Mouse (Mus musculus): ENCODE measurements around the gene Arpc3.

Gene Arpc3

GRCm38 (mm10) chr5:122400628-122401302 lies 9.1 kb downstream of the Arpc3 start:
- DNase-seq, result peak; percentile 81

- peak; percentile 73 for DNase-seq
Measured at GRCm38 (mm10) chr5:122401303-122401640, 9.6 kb downstream of the Arpc3 start.

- DNase-seq, result no peak
Measured at GRCm38 (mm10) chr5:122402160-122402559, 10.5 kb downstream of the Arpc3 start.

GRCm38 (mm10) chr5:122402772-122403171 lies 11.1 kb downstream of the Arpc3 start:
- no peak for DNase-seq

- no peak for DNase-seq
Measured at GRCm38 (mm10) chr5:122403362-122403761, 11.7 kb downstream of the Arpc3 start.

- no peak for DNase-seq
Measured at GRCm38 (mm10) chr5:122405537-122405936, 13.9 kb downstream of the Arpc3 start.

GRCm38 (mm10) chr5:122409692-122410645 lies 18.3 kb downstream of the Arpc3 start:
- no peak for DNase-seq

GRCm38 (mm10) chr5:122411892-122412291 lies 20.2 kb downstream of the Arpc3 start:
- DNase-seq, result no peak

GRCm38 (mm10) chr5:122412826-122413225 lies 21.1 kb downstream of the Arpc3 start:
- no peak for DNase-seq

- DNase-seq, result no peak
Measured at GRCm38 (mm10) chr5:122414351-122414750, 22.7 kb downstream of the Arpc3 start.

GRCm38 (mm10) chr5:122415465-122415864 lies 23.8 kb downstream of the Arpc3 start:
- DNase-seq, result no peak

- DNase-seq, result peak; percentile 95
Measured at GRCm38 (mm10) chr5:122420676-122421075, 29.0 kb downstream of the Arpc3 start.

GRCm38 (mm10) chr5:122421271-122422068 lies 29.8 kb downstream of the Arpc3 start, which contains the start of gene Anapc7:
Gene Anapc7 (plus strand): TSS chr5:122421693.
- peak; percentile 76 for DNase-seq

- peak; percentile 94 for DNase-seq
Measured at GRCm38 (mm10) chr5:122422071-122422964, 30.6 kb downstream of the Arpc3 start.

GRCm38 (mm10) chr5:122423083-122423482 lies 31.4 kb downstream of the Arpc3 start:
- DNase-seq, result no peak

- no peak for DNase-seq
Measured at GRCm38 (mm10) chr5:122425550-122425949, 33.9 kb downstream of the Arpc3 start.

GRCm38 (mm10) chr5:122430036-122430775 lies 38.5 kb downstream of the Arpc3 start:
- DNase-seq, result no peak

- no peak for DNase-seq
Measured at GRCm38 (mm10) chr5:122431221-122431620, 39.5 kb downstream of the Arpc3 start.

- DNase-seq, result no peak
Measured at GRCm38 (mm10) chr5:122434541-122434940, 42.9 kb downstream of the Arpc3 start.

- DNase-seq, result peak; percentile 62
Measured at GRCm38 (mm10) chr5:122439400-122440094, 47.9 kb downstream of the Arpc3 start.

Data from kidney, adult 9 months (tissue).